Mouse (Mus musculus): ENCODE results near the gene Krt19.

Krt19 gene

DNA sequence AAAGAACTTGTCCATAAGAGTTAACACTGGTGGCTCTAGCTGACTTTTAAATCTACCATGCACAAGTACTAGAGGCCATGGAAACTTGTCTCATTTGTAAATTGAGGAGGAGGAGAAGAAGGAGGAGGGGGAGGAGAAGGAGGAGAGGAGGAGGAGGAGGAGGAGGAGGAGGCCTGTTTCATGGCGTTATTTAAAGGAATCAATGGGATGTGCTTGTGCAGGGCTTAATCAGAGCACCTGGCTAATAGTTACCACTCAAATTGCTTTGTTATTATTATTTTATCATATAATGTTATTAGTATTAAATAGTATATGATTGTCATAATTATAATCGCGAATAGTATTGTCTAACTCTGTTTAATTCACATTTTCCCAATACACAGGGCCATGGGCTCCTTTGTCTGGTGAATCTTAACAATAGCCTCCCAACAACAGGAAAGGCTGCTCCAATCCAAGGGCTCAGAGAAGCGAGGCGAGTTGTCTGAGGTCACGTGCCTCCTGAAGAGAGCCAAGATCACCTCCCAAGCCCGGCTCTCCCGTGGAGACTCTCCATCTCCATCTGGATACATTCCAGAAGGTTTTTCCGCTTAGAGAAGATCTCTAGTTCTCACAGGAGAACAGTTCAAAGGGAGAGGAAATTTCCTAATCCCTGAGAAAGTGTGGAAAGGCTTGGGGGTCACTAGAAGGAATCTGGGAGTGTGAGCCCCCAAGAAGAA, at the start of gene Krt19:
Gene Krt19, minus strand, starts transcription at position 51 of the 716 bp plus-strand sequence.
- DNase-seq (ENCODE audit: low spot score in 2 of 2): no peak

DNA sequence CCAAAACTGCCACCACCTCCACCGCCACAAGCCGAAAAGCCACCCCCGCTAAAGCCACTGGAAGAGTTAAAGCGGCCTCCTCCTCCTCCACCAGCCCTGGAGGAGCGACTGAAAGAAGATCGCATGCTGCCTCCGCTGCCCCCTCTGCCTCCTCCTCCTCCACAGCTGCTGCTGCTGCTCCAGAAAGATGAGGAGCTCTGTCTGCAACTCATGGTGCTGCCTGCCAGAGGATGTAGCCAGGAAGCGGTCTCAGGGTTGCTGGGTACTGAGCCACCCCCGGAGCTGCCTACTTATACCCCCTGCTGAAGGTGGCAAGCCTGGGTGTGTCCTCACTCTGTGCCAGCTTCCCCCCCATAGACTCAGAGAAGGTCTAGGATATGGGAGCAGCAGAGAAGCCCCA, 44.5 kb upstream of the Krt19 start, which contains the start of gene Krt9:
Gene Krt9, minus strand, starts transcription at position 255 of the 400 bp plus-strand sequence.
- DNase-seq (ENCODE audit: low spot score in 2 of 2): peak in 1 of 2 experiments; percentile 36

DNA sequence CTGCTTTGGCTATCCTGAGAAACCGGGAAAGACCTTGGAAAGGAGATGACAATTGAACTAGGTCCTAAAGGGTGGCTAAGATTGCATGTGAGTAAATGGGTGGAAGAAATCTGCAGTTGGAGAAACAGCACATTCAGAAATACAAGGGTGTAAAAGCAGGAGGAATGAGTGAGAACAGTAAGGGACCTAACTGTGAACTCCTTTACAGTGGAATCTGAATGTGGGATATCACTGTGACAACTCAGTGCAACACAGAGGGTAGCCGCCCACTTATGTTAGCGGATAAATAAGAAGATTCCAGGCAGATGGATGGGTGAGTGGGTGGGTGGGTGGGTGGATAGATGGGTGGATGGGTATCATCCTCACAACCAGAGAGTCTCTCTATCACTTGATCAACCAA, 43.4 kb upstream of the Krt19 start:
- no peak for DNase-seq (ENCODE audit: low spot score in 2 of 2)

DNA sequence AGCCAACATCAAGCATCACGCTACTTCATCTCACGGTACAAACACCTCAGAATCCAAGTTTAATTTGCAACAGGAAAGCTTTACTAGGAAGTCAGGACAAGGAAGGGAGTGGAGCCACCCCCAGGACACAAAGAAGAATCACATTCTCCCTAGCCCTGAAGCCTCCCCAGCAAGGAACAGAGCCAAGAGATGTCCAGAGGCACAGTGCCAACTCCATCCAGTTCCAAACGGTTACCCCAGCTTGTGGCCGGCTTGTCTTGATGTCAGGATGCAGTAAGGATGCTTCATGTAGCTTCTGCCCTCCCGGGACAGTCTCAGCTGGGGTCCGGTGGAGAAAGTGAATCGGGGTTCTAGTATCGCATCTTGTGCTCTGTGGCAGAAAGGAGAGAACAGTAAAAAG, 38.3 kb upstream of the Krt19 start:
- no peak for DNase-seq (ENCODE audit: low spot score in 2 of 2)

DNA sequence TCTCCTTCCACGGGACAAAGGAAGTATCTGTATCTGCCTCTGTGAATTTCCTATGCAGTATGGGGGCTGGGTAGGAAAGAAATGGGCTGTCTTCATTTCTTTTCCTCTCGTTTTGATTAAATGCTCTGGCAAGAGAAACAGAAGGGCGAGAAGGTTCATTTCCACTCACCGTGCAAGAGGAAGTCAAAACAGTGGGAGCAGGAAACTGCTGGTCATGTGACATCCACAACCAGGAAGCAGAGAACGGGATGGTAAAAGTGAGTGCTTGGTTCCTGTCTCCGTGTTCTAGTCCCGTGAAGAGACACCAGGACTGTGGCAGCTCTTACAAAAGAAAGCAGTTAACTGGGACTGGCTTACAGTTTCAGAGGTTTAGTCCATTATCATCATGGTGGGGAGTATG, 33.3 kb upstream of the Krt19 start:
- DNase-seq (ENCODE audit: low spot score in 2 of 2): no peak

DNA sequence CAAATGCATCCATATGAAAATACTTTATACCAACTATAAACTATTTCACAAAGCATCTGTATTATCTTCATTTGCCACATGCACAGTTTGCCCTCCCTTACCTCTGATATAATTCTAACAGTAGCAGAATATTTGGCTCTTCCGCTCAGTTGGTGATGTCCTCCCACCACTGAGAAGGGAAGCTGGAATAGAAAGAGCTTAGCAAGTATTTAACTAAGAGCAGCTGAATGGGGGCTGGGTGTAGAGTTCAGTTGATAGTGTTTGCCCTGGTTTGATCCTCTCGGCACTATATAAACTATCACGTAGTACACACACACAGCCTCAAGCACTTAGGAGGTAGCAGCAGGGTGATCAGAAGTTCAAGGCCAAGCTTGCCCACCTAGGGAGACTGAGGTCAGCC, 30.8 kb upstream of the Krt19 start:
- DNase-seq (ENCODE audit: low spot score in 2 of 2): peak in 1 of 2 experiments; percentile 44

DNA sequence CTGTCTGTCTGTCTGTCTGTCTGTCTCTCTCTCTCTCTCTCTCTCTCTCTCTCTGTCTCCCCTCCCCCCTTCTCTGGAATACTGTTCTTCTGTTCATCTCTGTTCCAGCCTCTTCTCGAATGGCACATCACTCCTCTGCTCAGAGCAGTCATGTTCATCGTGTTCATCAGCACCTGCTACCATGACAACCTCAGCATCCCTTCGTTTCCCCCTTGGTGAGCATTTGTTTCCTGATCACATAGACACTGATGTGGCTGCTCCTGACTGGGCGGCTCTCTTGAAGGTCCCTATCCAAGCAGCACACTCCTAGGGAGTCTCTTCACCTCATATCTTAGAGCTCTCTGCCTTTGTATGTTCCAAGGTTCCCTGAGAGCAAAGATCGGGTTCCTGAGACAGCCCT, 29.8 kb upstream of the Krt19 start:
- DNase-seq (ENCODE audit: low spot score in 2 of 2): peak; percentile 31 to 56

DNA sequence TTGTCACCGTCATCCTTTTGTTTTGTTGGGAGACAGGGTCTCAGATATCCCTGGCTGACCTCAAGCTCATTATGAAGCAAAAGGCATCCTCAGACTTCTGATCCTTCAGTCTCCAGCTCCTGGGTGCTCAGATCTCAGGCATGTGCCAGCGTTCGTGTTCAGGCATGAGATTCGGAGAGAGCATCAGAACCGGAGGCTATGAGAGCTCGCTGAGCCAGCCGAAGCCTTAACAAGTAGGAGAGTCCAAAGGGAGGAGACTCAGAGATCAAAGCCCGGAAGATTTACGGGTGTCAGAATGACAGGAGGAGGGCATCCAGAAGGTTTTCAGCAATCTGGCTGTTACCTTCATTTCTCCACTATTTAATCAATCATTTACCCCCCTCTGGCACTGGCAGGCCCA, 28.3 kb upstream of the Krt19 start:
- DNase-seq (ENCODE audit: low spot score in 2 of 2): no peak

DNA sequence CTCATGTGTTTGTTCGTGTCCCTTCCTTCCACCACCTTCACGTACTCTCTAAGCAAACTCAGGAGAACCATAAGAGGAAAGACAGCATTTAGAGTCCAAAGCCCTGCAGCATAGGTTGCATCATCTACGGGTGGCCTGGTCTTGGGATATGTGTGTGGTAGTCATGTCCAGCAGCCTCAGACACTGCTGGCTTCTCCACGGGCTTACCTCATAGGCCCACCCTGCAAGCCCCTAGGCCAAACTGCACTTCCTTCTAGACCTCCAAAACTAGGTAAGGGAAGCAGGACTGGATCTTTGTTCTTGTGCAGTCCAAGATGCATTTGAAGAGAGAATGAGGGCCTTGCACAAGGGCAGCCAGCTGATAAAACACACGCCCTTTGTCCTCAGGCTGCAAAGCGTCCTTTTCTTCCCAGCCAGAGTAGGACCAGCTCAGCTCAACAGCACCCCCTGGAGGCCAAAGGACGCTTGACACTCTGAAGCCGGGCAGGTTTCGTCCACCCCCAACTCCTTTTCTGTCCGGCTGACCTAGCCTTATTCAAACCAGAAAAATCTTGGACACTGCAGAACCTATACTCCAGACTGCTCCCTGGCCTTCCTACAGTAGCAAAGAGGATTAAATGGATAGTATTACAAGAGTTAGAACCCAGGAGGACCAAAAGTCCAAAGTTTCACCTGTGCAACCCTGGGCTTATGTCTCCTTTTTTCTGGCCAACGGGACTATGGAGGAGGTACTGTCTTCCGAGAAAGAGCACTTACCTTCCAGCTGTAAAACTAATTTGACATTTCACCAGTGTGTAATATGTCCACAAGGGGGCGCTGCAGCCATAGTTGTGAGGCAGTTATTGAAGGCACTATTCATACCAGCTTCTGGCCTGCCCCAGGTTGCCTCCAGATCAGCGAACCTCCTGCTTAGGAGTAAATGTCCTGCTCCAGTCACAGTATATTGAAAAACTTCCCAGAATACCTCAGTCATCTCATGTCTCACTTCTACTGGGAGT, 20.6 kb upstream of the Krt19 start:
- peak; percentile 78 to 80 for DNase-seq (ENCODE audit: low spot score in 2 of 2)

DNA sequence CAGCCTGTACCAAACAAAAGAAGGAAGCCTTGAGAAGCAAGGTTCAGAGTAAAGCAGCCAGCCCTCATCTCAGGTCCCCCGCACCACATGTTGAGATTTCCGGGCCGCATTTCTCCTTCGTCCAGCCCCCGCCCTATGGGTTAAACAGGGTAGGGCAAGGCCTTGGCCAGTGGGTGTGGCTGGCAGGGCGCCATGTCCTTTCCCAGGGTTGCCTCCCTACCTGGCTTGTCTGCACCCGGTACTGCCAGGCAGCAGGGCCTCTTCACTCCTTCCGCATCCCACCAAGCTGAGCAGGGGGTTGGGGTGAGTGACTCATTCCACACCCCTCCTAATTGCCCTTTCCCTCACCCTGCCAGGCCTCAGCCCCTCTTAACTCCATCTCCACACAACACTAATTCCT, 19.6 kb upstream of the Krt19 start:
- no peak for DNase-seq (ENCODE audit: low spot score in 2 of 2)

DNA sequence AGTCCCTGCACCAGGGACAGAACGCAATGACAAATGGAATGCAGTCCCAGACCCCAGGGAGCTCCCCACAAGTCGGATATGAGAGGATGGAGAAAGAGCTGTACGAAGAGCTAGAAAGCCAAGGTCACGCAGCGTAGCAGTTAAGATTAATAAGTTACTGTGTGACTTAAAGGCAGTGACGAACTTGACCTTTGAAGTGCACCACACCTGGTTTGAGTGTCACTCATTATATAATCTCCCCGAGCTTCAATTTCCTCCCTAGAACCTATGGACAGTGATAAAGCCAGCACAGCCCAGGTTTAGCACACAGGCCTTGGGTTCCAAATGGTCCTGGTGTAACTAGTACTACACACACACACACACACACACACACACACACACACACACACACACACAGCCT, 15.9 kb upstream of the Krt19 start:
- DNase-seq (ENCODE audit: low spot score in 2 of 2): no peak

DNA sequence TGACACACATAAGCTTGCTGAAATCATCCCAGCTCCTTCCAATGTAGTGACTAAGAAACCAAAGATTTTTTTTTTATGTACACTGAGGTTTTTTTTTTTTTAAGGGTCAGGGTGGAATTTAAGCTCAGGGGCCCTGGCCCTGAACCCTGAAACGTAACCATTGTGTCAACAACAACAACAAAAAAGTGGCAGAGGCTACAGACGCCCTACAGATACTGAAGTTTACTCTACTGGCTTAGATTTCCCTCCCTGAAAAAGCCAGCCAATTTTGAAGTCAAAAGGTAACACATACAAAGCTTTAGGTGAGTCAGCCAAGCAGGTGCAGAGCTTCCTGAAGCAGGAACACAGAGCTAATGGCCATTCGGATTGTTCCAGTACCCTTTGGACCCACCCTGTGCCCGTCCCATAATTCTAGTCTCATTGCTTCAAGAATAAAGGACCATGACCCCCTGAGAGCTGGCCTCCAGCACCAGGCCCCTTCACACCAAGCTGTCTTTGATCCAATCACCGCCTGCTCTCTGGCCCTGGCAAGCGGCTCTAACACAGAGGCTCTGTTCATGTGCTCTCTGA, 9.5 kb upstream of the Krt19 start:
- no peak for DNase-seq (ENCODE audit: low spot score in 2 of 2)

DNA sequence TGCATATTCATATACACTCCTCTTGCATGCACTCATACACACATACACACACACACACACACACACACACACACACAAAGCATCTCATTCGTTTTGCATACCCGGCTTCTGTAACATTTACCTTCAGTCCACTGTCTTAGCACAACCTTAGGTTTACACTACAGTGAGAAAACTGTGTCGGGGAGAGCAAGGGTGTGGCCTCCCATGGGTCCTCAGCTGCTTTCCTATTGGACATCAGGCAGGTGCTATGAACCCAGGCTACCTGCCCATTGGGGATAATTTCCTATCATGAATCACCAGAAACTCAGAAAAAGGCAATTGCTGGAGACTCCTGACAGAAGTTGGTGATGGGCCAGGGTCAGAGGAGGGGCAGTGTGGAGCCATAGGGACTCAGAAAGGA, 8.9 kb upstream of the Krt19 start:
- DNase-seq (ENCODE audit: low spot score in 2 of 2): no peak

DNA sequence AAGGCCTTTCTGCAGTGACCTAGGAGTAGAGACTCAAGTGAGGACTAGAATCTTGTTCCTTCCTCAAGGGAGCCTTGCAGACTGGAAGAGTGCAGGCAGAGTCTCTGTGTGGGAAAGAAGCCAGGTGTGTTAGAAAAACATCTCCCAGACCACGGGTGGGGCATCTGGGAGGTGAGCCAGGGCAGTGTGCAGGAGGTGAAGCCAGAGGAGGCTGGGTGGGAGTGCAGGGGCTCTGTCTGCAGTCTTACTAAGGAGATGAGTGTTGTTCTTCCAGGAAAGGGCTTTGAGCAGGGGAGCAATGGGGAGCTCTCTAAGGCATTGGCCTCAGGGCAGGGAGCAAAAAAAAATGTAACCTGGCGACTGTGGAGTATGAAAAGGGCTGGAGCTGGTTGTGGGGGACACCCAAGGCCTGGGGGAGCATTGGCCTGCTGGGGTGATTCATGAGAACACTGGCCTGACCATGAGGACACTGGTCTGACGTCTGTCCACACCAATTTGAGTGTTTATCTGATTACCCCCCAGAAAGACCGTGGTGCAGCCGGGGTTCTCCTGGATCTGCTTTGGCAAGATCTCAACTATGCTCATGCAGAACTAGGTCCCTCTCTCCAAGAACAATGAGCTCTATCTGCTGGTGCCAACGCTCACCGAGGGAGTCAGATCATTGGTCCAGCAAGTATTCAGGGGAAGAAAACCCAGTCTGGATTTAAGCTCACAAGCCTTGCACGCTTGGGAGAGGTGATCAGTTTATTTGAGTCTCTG, 7.2 kb upstream of the Krt19 start:
- DNase-seq (ENCODE audit: low spot score in 2 of 2): no peak

DNA sequence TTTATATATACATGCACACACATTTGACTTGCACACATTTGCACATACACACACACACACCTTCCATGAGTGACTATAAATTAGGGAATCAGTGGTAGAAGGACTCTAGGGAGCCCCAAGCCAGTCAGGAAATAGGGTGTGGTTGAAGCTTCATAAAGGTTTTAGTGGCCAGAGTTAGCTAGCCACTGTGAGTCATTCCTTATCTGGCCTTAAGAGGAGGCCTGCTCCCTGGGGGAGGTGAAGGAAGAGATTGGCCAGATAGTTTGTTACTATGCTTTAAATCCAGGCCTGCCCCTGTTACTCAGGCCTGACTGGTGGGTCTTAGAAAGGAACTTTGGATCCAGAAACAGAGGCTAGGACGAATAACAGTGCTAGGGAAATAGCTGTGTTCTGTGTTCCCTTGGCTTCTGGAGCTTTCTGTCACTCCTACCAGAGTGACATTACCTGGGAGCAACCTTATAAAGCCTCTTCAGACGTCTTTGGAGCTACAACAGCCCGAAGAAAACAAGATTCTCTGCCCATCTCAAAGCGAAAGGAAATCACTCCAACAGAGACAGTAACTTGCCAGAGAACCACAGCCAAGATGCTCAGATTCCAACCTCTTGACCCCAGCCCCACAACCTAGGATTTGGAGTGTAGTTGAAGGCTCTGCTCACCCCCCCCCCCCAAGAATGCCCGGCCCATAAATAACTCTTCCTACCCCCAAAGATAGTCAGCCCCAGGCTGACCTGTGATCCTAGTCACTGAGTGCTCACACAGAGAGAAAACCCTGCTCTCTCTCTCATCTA, 705 bp downstream of the Krt19 start:
- DNase-seq (ENCODE audit: low spot score in 2 of 2): no peak

DNA sequence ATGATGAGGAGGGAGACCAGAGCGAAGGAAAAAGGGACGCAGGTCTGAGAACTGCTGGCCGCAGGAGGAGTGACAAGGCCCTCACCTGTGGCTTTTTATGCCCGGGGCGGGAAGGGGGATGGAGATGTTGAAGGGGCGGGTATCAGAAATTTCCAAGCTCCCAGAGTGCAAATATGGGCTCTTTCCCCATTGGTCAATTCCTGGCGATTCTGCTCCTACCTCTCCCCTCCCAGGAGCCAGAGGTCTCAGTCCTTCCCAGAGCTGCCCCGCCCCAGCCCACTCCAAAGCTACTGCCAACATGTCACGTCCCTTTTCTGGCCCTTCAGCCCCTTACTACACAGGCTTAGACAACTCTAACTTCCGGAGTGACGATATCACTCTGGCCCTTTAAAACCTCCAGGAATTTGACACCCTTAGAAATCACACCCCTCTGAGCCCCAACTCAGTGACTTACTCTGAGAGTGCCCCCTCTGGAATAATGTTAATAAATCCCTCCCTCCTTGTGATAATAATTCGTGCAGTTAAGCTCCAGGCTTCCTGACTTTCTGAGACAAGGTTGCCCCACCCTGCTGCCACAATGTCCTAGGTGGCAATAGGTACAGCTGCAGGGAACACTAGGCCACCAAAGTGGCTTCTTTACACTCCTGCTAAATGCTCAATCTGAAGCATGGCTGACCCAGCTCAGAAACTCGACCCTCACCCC, 2.5 kb downstream of the Krt19 start:
- DNase-seq (ENCODE audit: low spot score in 2 of 2): no peak

DNA sequence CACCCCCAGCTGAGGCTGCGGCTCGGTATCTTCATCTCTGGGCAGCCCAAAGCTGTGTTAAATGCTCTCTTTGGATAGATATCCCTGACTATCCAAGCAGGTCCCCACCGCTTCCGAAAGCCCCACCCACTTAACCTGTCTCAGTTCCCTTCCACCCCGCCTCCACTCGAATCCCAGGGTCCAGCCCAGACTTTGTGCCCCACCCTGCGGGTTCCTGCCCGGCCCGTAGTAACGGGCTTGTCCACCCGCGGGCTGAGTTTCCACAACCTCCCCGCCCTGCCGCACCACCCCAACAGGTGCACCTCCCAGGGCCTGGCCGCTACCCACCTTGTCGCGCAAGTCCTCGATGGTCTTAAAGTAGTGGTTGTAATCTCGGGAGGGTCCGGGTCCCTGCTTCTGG, 3.4 kb downstream of the Krt19 start:
- no peak for DNase-seq (ENCODE audit: low spot score in 2 of 2)

DNA sequence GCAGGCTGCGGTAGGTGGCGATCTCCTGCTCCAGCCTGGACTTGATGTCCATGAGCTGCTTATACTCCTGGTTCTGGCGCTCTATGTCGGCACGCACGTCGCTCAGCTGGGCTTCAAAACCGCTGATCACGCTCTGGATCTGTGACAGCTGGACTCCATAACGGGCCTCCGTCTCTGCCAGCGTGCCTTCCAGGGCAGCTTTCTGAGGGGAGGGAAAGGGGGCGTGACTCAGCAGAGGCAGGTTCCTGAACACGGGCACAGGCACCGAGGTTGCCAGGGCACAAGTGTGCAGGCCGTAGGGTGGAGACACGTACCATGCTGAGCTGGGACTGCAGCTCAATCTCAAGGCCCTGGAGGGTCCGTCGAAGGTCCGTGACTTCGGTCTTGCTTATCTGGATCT, 7.5 kb downstream of the Krt19 start:
- DNase-seq (ENCODE audit: low spot score in 2 of 2): no peak

DNA sequence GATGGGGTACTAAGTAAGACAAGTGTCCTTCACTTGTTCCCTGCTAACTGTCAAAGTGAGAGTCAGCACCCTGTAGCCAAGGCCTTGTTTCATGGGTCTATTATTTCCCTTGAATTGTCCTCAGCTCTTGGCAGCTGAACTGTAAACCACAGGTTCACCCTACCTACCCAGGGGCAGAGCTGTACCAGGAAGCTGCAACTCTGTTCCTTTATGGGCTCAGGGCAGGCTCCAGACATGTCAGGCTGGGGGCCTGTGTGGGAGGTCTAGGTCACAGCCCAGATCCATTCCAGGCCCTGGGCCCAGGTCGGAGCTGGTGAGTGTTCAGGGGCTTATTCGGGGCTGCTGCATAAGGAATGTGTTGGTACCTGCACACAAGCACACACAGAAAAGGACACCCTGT, 9.1 kb downstream of the Krt19 start:
- DNase-seq (ENCODE audit: low spot score in 2 of 2): no peak

DNA sequence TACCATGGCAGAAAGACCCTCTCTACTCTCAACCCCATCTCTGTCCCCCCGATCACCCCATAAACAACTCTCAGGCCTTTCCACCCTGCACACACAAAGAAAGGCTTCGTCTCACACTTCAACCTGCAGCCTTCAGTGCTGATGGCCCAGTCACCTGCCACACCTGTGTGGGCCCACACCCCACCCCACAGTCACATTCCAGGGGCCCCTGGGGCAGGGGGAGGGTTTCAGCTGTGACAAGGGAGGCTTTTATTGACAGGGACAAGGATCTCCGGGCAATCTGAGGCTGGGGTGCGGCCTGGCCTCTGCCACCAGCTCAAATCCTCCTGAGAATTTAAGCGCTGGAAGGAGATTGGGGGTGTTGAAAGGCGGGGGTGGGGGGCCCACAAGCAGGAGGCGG, 9.7 kb downstream of the Krt19 start:
- DNase-seq (ENCODE audit: low spot score in 2 of 2): no peak
